Mouse (Mus musculus): ENCODE results near the gene Dhx58.
A peak's percentile ranks its signal among the peaks of the same experiment; 100 is the strongest.

Gene Dhx58

GRCm38 (mm10) chr11:100703851-100704531 lies at the start of gene Dhx58:
Gene Dhx58, minus strand, starts transcription at chr11:100704271.
- no peak for DNase-seq (ENCODE audit: low spot score)

- no peak for DNase-seq (ENCODE audit: low spot score)
These were observed 48.2 kb upstream of the Dhx58 start for GRCm38 (mm10) chr11:100752294-100752693.

GRCm38 (mm10) chr11:100750127-100750526 lies 46.1 kb upstream of the Dhx58 start:
- DNase-seq (ENCODE audit: low spot score) = no peak

DNA sequence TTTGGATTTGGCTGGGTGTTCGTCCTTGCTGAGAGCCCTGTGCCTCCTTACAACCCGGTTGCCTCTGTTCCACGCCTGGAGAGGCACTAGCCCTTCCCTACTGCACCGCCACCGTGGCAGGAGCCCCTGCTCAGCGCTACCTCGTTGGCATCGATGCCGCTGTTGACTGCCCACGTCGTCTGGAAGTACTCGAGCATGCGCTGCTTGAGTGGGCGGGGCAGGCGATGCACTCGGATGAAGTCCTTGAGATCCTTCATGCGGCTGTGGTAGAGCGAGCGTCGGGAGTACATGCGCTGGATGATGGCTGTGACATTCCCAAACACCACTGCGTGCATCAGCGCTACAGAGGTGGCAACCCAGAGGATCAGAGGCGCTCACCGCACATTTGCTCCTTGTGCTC lies 45.4 kb upstream of the Dhx58 start:
- DNase-seq (ENCODE audit: low spot score) = no peak

- no peak for DNase-seq (ENCODE audit: low spot score)
These were observed 44.5 kb upstream of the Dhx58 start for GRCm38 (mm10) chr11:100748620-100749019.

- no peak for DNase-seq (ENCODE audit: low spot score)
These were observed 43.0 kb upstream of the Dhx58 start for GRCm38 (mm10) chr11:100747114-100747513.

DNA sequence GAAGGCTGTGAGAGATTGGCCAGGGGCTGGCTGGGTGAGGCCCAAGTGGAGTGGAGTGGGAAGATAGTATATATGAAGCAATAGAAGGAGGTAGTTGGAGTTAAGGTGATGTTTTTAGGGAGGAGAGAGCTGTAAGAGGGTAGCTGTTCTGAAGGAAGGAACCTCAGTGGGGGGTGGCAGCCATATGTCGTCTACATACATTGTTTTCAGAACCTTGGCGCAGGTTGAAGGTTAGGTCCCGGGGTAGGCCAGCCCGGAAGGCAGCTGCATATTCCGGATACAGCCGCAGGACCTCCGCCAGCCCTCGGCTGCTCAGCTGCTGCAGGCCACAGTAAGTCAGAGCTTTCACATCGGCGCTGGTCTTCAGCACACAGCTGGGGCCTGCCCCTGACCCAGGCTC lies 42.5 kb upstream of the Dhx58 start:
- DNase-seq (ENCODE audit: low spot score) = no peak

GRCm38 (mm10) chr11:100745085-100745484 lies 41.0 kb upstream of the Dhx58 start:
- no peak for DNase-seq (ENCODE audit: low spot score)

DNA sequence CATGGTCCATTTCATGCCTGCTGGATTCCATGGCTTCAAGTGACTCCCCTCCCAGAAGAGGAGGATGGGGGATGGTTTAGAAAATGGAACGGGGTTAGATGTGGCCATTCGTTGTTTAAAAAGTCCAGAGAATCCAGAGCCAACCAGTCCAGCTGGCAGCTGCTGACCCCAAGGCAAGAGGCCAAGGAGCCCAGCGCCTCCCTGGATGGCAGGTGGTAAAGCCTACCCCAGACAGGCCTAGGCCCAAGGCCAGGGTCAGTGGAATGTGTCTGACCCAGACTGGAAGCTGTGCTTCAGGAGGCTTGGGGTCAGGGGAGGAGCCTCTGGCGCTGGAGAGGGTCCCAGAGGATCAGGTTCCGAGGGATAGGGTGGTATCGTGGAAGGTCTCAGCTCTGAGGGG lies 37.3 kb upstream of the Dhx58 start:
- no peak for DNase-seq (ENCODE audit: low spot score)

- DNase-seq (ENCODE audit: low spot score) = no peak
These were observed 34.7 kb upstream of the Dhx58 start for GRCm38 (mm10) chr11:100738749-100739148.

DNA sequence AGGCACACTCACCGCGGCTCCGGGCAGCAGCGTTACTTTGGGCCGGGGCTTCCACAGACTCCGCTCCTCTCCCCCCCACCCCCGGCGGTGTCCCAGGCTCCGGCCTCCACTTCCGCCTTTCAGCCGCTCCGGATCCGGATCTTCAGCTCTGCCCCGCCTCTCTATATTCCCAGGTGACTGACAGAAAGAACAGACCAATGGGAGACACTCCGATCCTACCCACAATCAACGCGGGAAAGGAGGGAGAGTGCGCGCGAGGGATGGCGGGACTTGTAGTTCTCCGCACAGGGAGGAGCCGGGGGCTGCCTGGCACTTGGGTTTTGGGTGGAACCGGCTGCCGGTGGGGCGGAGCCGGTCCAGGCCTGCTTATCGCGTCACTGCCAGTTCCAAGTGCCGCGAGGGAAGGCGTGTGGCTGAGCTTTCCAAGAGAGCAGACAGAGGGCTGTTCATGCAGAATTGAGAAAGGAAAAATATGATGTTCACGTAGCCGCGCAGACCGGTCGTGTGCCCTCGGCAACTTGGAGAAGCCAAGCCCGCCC lies 34.1 kb upstream of the Dhx58 start, which contains the start of gene Rab5c:
Gene Rab5c (minus strand): TSS at position 150 of the 539 bp plus-strand sequence.
- DNase-seq (ENCODE audit: low spot score) = peak; percentile 99

- DNase-seq (ENCODE audit: low spot score) = no peak
These were observed 33.1 kb upstream of the Dhx58 start for GRCm38 (mm10) chr11:100737105-100737733.

GRCm38 (mm10) chr11:100736746-100737080 lies 32.6 kb upstream of the Dhx58 start:
- DNase-seq (ENCODE audit: low spot score) = no peak

GRCm38 (mm10) chr11:100735954-100736745 lies 32.1 kb upstream of the Dhx58 start:
- no peak for DNase-seq (ENCODE audit: low spot score)

DNA sequence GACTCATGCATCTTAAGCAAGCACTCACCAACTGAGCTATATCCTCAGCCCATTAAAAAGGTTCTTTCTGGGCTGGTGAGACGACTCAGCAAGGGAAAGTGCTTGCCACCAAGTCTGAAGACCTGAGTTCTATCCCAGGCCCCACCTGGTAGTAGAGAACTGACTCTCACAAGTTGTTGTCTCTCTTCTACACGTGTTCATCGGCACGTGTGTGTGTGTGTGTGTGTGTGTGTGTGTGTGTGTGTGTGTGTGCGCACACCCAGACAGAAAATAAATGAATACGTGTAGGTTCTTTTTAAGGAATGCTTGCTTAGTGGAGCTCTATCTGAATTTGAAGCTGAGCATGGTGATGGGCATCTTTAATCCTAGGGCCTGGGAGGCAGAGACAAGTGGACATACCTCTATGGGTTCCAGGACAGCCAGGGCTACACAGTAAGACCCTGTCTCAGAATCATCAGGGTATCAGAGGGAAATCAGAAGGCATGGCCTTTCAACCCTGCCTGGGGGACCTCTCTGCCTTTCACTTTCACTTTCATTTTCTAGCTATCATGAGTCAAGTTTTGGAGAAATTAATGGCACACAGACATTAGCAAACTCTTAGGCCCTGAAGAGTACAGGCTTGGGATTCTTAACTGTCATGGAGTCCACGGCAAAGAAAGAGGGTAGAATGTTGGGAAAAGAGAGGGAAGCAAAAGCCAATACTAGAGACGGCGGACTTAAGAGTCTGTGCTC lies 31.2 kb upstream of the Dhx58 start:
- no peak for DNase-seq (ENCODE audit: low spot score)

DNA sequence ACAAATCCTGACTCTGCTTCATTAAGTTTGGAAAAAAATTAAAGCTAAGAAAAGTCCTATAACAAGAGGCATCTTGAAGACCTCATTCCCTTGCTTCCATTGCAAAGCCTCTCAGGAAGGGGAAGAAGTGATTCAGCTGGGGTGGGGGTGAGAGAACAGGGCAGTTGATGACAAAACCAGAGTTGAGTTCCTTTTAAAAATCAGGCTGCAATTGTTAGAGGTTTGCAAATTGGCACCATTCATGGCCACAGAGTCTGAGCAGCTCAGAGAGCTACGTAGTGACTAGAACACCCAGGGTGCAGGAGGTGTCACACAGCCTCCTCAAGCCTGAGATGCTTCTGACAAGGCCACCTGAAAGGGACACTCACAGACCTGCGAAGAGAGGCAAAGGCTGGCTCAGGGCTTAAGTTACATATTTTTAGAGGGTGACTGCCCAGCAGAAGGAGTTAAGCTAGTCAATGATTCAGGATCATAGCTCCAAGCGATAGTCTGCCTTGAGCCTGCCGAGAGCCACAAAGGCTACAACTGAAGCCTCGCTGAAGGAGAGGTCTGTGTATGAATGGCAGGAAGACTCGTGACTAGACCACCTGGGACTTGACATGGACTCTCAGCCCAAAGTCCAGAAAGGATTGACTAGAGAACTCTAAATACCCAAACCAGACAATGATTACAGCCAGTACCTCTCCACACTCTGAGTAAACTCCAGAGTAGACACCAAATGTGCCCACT lies 26.6 kb upstream of the Dhx58 start:
- DNase-seq (ENCODE audit: low spot score) = no peak

DNA sequence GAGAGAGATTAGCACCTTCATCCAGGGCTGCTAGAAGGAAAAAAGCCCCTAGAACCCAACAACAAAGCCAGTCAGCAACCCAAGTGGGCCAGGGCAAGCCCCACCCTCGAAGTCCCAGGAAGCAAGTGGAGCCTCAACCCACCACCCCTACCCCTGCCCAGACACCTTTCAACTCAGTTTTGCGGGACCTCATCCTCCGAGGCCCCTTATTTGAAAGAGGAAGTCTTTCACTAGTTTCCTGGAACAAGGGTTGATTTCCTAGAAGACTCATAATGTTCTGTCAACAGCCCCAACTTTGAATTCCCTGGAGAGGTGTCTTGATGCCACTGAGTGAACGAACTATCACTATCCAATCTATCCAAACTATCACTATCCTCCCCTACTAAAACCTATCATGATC lies 25.9 kb upstream of the Dhx58 start:
- DNase-seq (ENCODE audit: low spot score) = no peak

GRCm38 (mm10) chr11:100728601-100729000 lies 24.5 kb upstream of the Dhx58 start:
- no peak for DNase-seq (ENCODE audit: low spot score)

- no peak for DNase-seq (ENCODE audit: low spot score)
These were observed 23.1 kb upstream of the Dhx58 start for GRCm38 (mm10) chr11:100727201-100727600.

DNA sequence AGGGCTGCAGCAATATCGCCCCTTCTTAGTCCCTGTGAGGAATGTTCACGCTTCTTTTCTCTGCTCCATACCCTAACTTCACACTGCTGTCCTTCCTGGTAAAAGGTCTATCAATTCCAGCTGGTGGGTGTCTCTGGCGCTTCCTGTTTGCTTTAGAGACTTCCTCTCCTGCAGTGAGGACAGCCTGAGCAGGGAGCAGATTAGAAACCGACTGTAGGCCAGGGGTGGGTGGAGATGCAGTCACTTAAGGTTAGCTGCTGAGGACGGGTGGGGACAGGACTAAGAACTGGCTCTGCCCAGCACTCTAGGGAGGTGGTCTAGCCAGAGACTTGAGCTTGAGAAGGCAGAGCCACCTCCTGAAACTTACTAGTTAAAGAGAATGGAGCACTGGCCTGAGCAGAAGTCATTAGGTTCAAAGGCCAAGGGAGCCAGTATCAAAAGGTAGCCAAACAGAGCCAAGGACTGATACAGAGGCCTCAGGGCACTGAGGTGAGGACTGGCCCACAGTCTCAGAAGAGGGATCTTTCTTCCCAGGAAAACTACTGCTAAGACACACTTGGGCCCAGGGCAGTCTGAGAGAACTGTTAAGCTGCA lies 20.9 kb upstream of the Dhx58 start:
- no peak for DNase-seq (ENCODE audit: low spot score)

DNA sequence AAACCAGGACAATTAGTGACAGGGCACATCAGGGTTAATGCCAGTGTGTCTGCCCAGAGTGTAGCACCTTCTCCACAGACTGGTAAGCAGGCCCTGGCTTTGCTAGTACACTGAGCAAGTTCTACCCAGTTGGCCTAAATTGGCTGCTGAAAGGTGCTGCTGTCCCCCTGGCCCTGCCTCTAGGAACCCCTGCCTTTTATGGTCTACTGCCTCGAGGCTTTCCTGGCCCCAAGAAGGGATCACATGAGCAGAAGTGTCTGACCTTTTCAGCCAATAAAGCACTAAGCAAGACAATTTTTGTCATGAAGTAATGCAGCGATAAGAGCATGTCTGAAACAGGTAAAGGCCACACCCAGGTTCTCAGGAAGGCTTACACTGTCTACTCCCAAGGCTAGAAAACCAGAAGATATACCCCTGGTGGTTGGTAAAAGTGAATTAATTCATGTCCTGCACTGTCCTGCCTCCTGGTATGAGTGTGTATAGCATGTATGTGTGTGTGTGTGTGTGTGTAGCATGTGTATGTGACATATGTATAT lies 18.5 kb upstream of the Dhx58 start:
- no peak for DNase-seq (ENCODE audit: low spot score)

Data from layer of hippocampus, adult 9-10 months (tissue).